Mouse (Mus musculus): ENCODE measurements around the gene Mroh9.

Gene Mroh9

DNA sequence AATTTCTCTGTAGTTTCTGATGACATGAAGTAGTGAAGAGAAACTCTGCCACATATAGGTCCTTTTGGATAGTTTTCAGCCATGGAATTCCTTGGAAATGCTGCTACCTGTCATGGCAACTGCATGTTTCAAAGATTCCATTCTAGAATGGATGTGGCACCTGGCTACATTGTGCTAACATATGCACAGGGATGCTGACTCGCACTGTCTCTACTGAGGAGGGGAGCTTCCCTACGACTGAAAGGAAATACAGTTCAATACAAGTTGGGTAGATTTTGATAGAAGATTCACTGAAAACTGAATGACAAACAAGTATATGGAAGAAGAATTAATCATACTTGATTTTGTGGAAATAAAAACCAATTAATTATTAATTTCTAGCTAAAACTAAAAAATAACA, at the start of gene Mroh9:
Gene Mroh9 (minus strand): TSS at position 101 of the 400 bp plus-strand sequence.
- ATAC-seq (ENCODE audit: insufficient number of reproducible peaks, low FRiP score, low TSS enrichment): no peak

DNA sequence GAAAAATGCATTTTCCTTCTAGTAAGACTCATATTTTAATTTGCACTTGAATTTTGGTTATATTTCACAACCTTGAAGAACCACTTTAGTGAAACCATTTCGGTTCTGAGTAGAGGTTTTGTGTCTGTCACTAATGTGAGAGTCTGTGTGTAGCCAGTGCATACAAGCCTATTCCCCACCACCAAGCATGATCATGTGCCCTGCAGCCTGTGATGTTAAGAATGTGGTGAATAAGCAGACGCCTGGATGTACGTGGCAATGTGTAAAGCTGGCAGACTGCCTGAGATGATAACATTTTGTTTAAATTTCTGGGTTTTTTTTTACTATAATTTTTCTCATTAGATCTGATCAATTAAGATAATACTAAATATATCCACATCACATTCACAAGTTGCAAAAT, 44.5 kb upstream of the Mroh9 start:
- no peak for ATAC-seq (ENCODE audit: insufficient number of reproducible peaks, low FRiP score, low TSS enrichment)

DNA sequence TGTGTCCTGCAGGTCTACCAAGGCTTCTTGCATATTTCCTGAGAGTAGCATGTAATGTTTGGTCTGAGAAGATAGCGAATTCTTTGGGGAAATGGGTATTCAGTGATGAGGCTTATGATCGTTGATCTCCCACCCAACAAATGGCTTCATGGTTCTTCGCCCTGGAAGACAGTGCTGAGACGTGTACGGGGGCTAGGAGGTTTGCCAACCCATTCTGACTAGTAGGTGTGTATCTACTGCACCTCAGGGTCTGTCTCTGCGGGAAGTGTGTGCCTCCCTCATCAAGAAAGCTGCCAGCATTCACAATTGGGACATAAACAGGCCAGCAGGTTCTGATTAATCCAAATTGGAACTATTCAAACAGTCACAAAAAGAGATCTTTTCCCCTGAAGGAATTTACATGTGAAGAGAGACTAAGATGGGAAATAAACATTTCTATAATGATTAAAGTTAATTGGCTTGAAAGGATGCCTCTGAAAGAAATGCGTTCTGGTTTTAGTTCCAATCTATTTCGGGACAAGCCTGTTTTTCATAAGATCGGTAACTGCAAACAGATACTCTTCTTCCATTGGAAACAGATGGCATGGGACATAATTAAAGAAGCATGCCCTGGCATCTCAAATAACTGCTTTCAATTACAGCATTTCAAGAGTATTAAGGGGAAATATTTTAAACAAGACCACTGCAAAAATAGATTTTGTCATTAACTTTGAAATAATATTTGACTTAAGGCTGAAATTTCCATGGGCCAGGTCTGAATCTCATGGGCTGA, 43.8 kb upstream of the Mroh9 start:
- ATAC-seq (ENCODE audit: insufficient number of reproducible peaks, low FRiP score, low TSS enrichment): no peak

DNA sequence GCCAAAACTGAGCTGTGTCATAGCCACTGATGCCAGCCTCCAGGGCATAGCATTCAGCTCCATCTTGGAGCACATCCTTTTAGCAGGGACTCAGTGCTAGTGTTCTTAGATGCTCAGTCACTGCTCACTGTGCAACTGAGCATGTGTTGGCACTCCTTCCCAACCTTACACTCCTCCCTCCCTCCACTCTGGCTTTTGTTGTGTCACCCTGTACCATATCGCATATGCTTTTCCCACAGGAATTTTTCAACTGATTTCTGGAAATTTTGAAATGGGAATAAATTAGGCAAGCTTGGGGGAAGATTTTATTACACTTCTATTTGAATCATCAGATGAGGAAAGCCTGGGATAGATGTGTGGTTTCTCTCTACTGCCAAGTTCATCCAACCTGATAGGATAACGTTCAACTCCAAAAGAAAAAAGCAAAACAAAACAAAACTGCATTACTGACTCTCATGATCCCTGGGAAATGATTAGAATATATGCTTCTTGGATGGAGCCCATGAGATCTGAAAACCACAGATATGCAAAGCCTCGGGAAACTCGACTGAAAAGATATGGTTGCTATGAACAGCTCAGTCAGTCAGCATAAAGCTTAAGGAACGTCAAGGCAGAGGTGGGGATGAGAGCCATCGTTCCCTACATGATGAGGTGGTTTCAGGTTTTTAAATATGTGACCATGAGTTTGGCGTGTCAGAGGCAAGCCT, 40.9 kb upstream of the Mroh9 start:
- ATAC-seq (ENCODE audit: insufficient number of reproducible peaks, low FRiP score, low TSS enrichment): no peak

DNA sequence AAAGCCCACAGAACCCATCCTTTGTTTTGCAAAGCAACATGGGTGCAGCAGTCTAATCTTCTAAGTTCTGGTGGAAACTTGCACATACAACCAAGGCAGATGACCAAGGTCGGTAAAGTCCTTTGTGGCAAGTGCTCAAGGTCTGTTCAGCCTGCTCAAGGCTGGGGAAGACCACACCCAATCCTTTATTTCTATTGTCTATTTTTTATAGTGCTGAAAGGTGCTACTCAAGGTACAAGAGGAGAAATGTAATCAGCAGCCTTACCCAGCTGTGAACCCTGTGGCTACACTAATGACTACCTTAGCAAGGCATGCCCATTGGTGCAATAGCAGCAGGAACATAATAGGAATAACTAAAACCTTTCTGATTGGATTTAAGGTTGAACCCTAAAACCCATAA, 36.9 kb upstream of the Mroh9 start:
- no peak for ATAC-seq (ENCODE audit: insufficient number of reproducible peaks, low FRiP score, low TSS enrichment)

DNA sequence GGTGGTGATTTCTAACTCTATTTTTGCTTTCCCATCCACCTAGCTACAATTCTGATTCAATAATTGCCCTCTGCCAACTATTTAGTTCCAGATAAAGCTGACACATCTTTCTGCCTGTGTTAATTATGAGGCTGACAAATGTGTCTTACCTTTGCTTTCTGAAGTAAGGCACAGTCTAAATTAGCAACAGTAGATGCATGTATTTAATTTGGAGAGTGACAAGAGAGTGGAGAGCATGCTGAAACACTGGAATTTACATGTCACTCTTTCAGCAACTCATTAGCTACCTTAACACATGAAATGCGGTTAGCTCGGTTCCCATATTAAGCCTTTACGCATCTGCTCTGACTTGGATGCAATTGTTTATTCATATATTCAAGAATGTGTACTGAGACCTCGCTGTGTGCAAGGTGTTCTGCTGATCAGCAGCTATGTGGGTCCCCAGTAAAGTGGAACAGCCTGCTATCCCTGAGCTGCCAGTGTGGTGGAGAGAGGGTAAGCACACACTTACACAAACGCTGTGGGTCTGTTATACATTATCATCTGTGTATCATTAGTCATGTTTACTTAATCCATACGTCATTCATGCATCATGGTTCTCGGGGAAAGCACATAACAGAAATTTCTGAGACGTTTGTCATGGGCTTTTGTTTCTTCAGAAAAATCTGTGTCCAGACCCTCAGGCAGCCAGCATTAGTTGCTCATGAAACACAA, 28.1 kb upstream of the Mroh9 start:
- ATAC-seq (ENCODE audit: insufficient number of reproducible peaks, low FRiP score, low TSS enrichment): no peak

DNA sequence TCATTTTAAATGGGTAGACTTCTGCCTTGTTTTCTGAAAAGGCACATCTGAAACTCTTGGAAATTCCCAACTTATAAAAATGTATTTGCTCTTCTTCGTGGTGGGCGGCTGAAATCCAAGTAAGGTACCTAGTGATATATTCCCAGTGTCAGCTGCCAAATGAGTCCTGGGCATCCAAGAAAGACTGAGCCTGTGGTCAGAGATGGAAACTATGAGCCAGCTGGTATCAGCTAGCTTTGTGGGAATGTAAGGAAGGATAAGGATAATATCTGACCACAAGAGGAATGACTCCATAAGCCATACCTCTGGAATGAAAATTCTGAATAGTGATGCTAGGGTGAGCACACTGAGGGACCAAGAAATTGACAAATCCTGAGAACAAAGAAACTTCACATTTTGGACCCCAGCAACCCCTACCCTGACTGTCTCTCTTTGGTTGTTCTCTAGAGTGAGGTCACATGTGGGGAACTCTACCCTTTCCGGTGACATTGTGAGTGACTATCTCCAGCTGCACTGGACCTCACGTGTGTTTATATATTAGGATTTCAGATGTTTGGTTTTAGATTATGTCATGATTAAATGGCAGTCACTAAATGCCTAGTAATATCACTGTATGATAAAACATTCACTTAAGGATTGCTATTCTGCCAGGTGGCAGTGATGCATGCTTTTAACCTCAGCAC, 27.2 kb upstream of the Mroh9 start:
- no peak for ATAC-seq (ENCODE audit: insufficient number of reproducible peaks, low FRiP score, low TSS enrichment)

DNA sequence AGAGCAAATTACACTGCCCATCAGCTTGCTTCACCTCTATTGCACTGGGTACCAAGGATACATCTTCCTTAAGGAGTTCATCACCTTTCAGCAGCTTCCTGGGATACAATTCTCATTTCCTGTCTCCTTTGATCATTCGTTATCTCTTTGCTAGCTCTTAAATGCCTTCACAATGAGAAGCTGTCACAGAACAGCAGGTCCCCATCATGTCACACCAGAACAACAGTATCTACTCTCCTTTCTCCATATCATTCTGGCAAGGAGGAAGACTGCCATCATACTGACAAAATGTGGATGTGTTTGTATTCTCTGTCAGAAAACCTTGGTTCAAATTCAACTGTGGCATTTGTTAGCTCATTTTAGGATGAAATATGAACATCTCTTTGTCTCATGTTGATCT, 19.5 kb upstream of the Mroh9 start:
- ATAC-seq (ENCODE audit: insufficient number of reproducible peaks, low FRiP score, low TSS enrichment): no peak

DNA sequence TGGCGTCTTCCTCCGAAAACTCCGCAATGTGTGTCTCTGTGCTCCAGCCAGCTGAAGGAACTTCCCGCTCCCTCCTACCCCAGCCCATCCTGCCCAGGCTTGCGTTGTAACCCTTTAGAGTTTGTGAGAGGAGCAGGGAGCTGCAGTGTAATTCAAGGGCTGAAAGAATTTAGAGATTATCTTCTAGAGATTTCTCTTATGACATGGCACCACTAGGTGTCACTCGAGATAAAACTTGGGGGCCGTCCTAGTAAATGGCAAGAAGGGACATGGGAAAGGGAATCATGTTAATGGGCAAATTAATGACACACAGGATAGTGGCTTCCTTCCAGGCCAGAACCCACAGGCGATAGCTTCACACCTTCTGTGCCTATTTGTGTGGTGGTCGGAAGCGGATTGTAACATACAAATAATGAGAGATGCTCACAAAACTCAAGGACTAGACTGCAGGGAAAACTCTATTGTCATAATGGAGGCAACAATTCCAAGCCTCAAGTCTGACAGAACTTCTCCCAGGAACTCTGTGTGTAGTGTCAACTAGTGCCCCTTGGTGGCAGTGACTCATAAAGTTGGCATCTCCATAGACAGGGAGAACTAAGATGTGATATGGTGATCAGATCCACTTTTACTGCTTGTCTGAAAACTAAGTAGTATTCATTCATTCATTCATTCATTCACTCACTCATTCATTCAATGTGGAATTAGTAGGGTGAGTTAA, 6.1 kb upstream of the Mroh9 start:
- ATAC-seq (ENCODE audit: insufficient number of reproducible peaks, low FRiP score, low TSS enrichment): 0 out of 2 replicates have a peak, but pooled peaks have one; percentile 34

DNA sequence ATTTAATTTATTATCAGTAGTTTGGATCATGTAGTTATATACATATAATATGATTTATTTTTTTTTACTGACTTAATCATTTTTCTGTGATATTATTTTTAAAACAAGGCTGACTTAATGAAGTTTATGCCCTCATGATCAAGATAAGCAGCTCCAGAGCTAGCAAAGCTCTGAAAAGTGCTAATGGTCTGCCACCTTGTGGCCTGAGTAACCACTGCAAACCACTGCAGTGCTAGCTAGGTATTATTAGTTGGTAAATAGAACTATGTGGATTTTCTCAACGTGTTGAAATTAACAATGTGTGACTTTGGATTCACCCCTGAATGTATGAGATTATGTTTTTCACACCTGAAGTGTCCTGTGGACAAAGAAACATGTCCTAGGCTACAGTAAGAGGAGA, 15.0 kb downstream of the Mroh9 start:
- no peak for ATAC-seq (ENCODE audit: insufficient number of reproducible peaks, low FRiP score, low TSS enrichment)

DNA sequence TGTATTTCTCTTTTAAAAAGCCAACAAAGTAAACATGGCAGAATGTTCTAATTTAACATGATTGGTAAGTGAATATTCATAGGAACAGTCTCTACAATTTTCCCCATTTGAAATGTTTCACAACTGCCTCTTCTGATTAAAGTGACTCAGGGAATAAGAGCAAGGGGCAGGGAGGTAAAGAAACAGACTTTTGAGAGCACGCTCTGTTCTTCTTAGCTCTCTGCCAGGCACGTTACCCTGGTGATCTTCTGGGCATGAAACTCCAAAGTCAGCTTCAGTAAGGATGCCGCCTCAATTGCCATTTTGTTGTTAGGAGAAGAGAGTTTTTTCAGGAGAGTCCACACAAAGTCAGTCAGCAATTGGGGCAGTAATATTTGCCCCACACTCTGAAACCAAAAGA, 25.1 kb downstream of the Mroh9 start:
- no peak for ATAC-seq (ENCODE audit: insufficient number of reproducible peaks, low FRiP score, low TSS enrichment)

DNA sequence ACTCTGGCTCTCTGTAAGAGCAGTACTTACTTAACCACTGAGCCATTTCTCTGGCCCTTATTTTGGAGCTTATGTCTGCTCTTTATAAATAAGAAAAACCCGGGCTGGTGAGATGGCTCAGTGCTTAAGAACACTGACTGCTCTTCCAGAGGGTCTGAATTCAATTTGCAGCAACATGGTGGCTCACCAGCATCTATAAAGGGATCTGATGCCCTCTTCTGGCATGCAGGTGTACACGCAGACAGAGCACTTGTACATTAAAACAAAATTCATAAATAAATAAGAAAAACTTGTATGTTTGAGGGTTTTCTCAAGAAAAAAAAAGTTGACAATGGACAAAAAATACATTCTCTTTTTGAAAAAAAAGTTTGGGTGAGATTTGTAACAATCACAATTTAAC, 28.1 kb downstream of the Mroh9 start:
- no peak for ATAC-seq (ENCODE audit: insufficient number of reproducible peaks, low FRiP score, low TSS enrichment)

DNA sequence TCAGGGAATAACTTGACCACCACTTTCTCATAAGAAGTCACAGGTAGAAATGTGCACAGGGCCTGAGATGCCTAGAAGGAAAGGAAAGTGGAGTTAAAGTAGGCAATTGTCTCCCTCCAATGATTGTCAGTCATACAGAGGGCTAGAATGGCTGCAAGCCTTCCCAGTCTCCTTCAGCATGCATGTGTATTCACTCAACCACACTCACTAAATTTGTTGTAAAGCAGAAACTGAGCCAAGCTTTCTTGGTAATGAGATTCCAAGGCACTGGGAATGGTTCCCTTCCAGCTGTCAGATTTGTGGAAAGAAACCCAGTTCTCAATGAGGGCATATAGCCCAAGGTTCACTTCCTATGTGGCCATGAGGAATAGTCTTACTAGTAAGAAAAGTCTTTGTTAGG, 29.8 kb downstream of the Mroh9 start:
- ATAC-seq (ENCODE audit: insufficient number of reproducible peaks, low FRiP score, low TSS enrichment): no peak

DNA sequence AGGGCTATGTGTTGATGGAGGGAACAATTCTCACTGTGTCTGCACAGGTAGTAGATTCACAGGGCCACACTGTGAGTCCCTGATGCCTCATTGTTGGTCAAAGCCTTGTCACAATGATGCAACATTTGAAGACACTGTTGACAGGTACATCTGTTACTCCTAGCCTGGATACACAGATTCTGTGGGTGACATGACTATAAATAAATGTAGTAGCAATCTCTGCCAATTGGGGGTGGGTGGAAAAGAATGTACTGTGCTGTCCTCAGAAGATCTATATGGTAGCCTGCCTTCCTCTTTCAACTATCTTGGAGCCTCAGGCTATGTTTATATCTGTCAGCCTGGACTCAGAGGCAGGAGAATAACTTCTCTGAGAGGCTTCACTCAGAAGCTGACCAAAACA, 62.4 kb downstream of the Mroh9 start:
- no peak for ATAC-seq (ENCODE audit: insufficient number of reproducible peaks, low FRiP score, low TSS enrichment)

DNA sequence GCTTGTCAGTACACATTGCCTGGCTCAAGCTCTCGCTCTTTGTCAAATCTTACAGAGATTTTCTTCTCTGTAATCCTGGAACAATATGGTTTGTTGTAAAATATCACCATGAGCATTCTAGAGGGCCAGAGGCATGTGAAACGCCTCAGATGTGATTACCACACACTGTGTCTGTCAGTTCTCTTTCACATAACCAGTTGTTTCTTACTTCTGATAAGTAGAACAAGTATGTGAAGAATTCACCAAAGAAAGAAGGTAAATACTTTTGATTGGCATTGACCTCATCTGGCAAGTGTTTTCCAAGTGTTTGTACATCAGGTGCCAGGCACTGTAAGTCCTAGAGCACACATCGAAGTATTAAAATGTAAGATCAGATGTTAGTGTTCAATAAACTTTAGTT, 76.2 kb downstream of the Mroh9 start:
- ATAC-seq (ENCODE audit: insufficient number of reproducible peaks, low FRiP score, low TSS enrichment): no peak

DNA sequence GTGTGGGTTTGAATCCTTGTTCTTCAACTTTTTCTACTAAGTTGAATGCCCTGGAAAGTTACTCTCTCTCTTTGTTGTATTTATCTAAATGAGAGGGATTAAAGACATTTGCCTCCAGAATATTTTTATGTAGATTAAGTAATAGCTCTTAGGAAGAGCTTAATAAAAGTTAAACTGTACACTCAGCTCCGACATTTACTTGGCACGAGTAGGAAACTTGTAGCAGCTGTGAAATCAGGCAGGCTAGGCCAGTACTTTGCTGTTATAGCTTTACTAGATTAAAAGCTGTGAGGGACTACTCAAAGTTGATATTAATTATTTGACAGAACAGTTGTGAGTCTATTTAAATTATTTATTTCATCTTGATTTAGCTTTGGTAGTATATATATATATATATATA, 82.0 kb downstream of the Mroh9 start:
- no peak for ATAC-seq (ENCODE audit: insufficient number of reproducible peaks, low FRiP score, low TSS enrichment)

DNA sequence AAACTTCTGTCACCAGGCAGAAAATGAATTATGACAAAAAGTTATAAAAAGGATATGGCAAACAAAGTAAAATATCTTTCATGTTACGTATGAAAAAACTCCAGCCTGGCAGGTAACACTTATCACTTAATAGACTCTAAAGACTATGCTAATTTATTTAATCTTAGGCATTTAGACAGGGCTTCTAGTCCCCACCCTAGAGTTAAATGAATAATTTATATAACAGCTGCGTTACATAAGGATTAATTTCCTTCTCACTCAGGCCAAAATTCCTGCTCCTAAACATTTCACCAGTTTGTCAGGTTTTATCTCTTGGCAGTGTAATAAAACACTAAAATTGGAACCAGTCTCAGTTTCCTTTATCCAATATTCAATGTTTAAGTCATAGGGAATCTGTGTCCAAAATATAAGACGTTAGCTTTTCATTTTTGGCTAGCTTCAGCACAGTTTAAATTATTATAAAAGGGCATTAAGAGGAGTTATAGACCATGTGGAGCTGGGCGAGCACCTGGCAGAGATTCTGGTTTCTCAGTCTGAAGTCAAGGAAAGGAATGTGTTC, 84.1 kb downstream of the Mroh9 start:
- no peak for ATAC-seq (ENCODE audit: insufficient number of reproducible peaks, low FRiP score, low TSS enrichment)

DNA sequence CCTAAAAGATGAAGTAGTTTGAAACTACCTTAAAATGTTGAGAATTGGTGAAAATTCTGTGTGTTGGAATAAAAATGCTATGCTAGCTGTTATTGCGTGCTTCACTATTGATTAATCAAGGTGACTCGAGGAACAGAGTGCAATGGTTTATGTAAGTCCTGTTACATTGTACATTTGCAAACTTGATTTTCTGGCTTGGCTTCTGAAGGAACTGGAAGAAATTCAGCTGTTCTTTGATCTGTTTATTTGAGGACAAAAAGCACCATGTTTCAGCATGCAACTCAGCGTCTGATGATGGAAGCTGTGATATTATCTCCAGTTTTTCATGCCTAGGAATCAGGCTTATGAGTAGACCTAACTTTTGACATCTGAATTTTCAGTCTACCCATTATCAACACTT, 97.9 kb downstream of the Mroh9 start:
- no peak for ATAC-seq (ENCODE audit: insufficient number of reproducible peaks, low FRiP score, low TSS enrichment)

DNA sequence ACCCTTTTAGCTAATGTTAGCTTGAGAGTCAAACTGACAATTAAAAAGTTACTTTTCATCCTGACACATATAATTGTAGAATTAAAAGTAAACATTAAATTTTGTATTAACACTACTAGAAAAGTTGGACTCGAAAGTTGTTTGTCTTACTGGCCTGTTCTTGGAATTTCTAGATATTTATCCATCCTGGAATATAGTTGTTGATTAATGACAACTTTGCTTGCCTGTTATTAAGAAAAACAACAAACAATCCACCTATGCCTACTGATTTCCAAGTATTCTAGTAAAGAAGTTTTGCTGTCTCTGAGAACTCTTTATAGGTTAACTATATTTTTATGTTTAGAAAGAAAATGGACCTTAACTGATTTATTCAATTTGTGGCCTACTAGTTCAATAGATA, 98.7 kb downstream of the Mroh9 start:
- ATAC-seq (ENCODE audit: insufficient number of reproducible peaks, low FRiP score, low TSS enrichment): no peak
